Mouse (Mus musculus): Measurements from ENCODE around the gene Klk1b22.
"Not testable (repeated sequence)": the region's sequence is repeated elsewhere in the genome, so short reads cannot be mapped to it uniquely, and the experiment has no call there.

The Klk1b22 gene

GRCm38 (mm10) chr7:44112373-44112772 lies at the start of gene Klk1b22:
Gene Klk1b22 (plus strand): TSS chr7:44112673.
- DNase-seq (ENCODE audit: low spot score): no peak

GRCm38 (mm10) chr7:44072117-44072516 lies 40.4 kb upstream of the Klk1b22 start:
- DNase-seq (ENCODE audit: low spot score): no peak

- DNase-seq (ENCODE audit: low spot score): no peak
These were observed 34.8 kb upstream of the Klk1b22 start for GRCm38 (mm10) chr7:44077703-44078102.

- DNase-seq (ENCODE audit: low spot score): no peak
These were observed 16.4 kb upstream of the Klk1b22 start for GRCm38 (mm10) chr7:44096111-44096510.

GRCm38 (mm10) chr7:44102028-44102427 lies 10.4 kb upstream of the Klk1b22 start, which contains the start of gene Klk1b21:
Gene Klk1b21 (plus strand): TSS chr7:44102328.
- not testable (repeated sequence) for DNase-seq (ENCODE audit: low spot score)

- DNase-seq (ENCODE audit: low spot score): no peak
These were observed 11.0 kb downstream of the Klk1b22 start for GRCm38 (mm10) chr7:44123445-44123844.

GRCm38 (mm10) chr7:44136467-44136866 lies 24.0 kb downstream of the Klk1b22 start, which contains the start of gene Klk1b16:
Gene Klk1b16 (plus strand): TSS chr7:44136767.
- no peak for DNase-seq (ENCODE audit: low spot score)

Measured in ovary, postnatal 10 days (tissue).